In genomic region chr5:92227782-92228181, GRCm38 (mm10) we compare ENCODE assay signal across 19 mouse cellular contexts. TPM values are rescaled to one million over a fixed set of nuclear protein-coding genes. Genes with fewer than 3 reads are reported as not detected.
"Had no signal": no experiment of that assay in that cellular context is flagged by ENCODE, and none has a peak within 500 bp of the region (broad histone marks: within the 10 kb centered on the region; RNA-seq: fewer than 3 reads in every experiment).

No protein-coding gene starts in this region.

- H3K4me1 ChIP-seq: limb, embryonic 10.5 days; liver, embryonic 15.5 days; midbrain, embryonic 15.5 days; neural tube, embryonic 12.5 days had no signal

- H3K4me3 ChIP-seq: left cerebral cortex, adult 2 months; limb, embryonic 10.5 days; liver, embryonic 15.5 days; megakaryocyte, embryonic 14.5 days; midbrain, embryonic 15.5 days; neural tube, embryonic 12.5 days had no signal

- H3K27ac ChIP-seq: left cerebral cortex, adult 2 months; limb, embryonic 10.5 days; liver, embryonic 15.5 days; macrophage; midbrain, embryonic 15.5 days; neural tube, embryonic 12.5 days had no signal

- ATAC-seq: lung, postnatal 0 days; midbrain, embryonic 15.5 days had no signal

- H3K4me2 ChIP-seq: liver, embryonic 11.5 days; liver, embryonic 15.5 days; midbrain, embryonic 11.5 days; midbrain, embryonic 15.5 days; neural tube, embryonic 12.5 days had no signal

- DNase-seq: kidney, postnatal 25 days; lung, adult 2 months; right cerebral cortex, postnatal 4 days had no signal

- H3K36me3 ChIP-seq: limb, embryonic 10.5 days; liver, embryonic 15.5 days; midbrain, embryonic 15.5 days; neural tube, embryonic 12.5 days had no signal

- H3K27me3 ChIP-seq: midbrain, embryonic 15.5 days; neural tube, embryonic 12.5 days had no signal

- H3K9ac ChIP-seq: liver, embryonic 15.5 days; midbrain, embryonic 15.5 days; neural tube, embryonic 12.5 days had no signal

- H3K9me3 ChIP-seq: limb, embryonic 10.5 days; liver, embryonic 15.5 days; megakaryocyte, embryonic 14.5 days; midbrain, embryonic 15.5 days; neural tube, embryonic 12.5 days had no signal

RNA-seq across cellular contexts. Expression of gene U90926, which starts 12.6 kb away (rescaled TPM):
- total RNA-seq: layer of hippocampus, postnatal 25 days; left cerebral cortex, adult 2 months; left cerebral cortex, postnatal 14 days; monocyte, adult 5-6 weeks; neutrophil, adult 5-6 weeks had no signal
- polyA plus RNA-seq: limb, embryonic 10.5 days; limb, embryonic 14.5 days; liver, embryonic 11.5 days; liver, embryonic 15.5 days; lung, adult 2 months; lung, postnatal 0 days; macrophage; midbrain, embryonic 11.5 days; midbrain, embryonic 15.5 days; neural tube, embryonic 12.5 days; stomach, embryonic 16.5 days had no signal

RNA-seq across cellular contexts. Expression of gene Ppef2, which starts 28.3 kb away (rescaled TPM):
- total RNA-seq: monocyte, adult 5-6 weeks had no signal
- polyA plus RNA-seq: macrophage; midbrain, embryonic 11.5 days had no signal
